Mouse (Mus musculus): ENCODE measurements around the gene Rabgap1. TPM values are rescaled to one million over a fixed set of nuclear protein-coding genes. Genes with fewer than 3 reads are reported as not detected.

Gene Rabgap1
- polyA plus RNA-seq, 1 experiment from 2014 or later, result 65.3 TPM

DNA sequence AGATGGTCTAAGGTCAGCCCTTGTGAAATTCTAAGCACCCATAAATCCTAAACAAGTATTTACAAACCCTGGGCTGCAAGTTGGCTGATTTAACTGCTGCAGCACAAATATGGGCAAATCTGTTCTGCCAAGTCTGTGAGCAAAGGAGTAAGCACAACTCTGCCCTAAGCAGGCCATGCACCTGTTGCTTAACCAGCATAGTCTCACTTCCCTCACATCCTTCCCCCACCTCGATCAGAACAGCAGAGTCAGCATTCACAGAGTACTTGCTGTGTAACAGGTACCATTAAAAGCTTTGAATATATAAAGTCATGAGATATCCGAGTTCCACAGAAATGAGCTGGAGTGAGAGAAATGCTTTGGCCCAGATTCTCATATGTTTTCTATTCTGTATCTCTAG, 135.1 kb downstream of the Rabgap1 start:
- no peak overlapping the region for H3K9ac ChIP-seq (replicated peaks; ENCODE audit: low read depth, low read length)
- no peaks in the 10 kb centered on the region for H3K27me3 ChIP-seq (replicated peaks; ENCODE audit: control insufficient read depth, insufficient read depth, low read length)
- no peak overlapping the region for H3K27ac ChIP-seq (ENCODE audit: low read length)
- no peaks in the 10 kb centered on the region for H3K9me3 ChIP-seq (ENCODE audit: control insufficient read depth, low read length)
- no peak overlapping the region for H3K4me2 ChIP-seq (ENCODE audit: low read length)
- no peaks in the 10 kb centered on the region for H3K4me1 ChIP-seq (replicated peaks; ENCODE audit: control insufficient read depth, insufficient read depth, low read length)
- H3K4me3 ChIP-seq (replicated peaks; ENCODE audit: low read length), result no peak overlapping the region
- 92% methylated on average over 2 of the region's 2 CpGs for WGBS
- ATAC-seq, result no peak
- no peaks in the 10 kb centered on the region; the same call in 1 of the 2 replicates for H3K36me3 ChIP-seq (ENCODE audit: control insufficient read depth, insufficient read depth)

DNA sequence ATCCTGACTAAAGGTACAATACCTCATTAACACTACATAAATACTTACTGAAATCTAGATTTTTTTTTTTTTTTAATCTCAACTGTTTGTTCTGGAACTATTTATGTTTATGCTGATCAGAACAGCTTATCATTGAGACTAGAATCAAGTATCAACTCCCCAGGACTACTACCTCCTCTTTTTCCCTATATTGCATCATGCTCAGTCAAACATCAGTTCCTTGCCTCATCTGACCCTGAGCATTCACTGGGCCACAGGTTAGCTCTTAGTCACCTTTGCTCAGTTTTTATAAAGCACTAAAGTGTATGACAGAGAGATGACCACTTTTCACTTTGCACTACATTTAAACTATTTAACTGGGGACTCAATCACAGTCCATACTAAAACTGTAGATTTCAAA, 144.8 kb downstream of the Rabgap1 start:
- Histone ChIP-seq H3K27ac (ENCODE audit: low read length) (no peak overlapping the region), H3K4me2 (ENCODE audit: low read length) (no peak overlapping the region), H3K4me1 (replicated peaks; ENCODE audit: control insufficient read depth, insufficient read depth, low read length) (no peaks in the 10 kb centered on the region), H3K9me3 (ENCODE audit: control insufficient read depth, low read length) (no peaks in the 10 kb centered on the region), H3K27me3 (replicated peaks; ENCODE audit: control insufficient read depth, insufficient read depth, low read length) (no peaks in the 10 kb centered on the region), H3K36me3 (ENCODE audit: control insufficient read depth, insufficient read depth) (0 out of 2 replicates have a peak, but pooled peaks cover 2% of the 10 kb centered on the region), H3K9ac (replicated peaks; ENCODE audit: low read depth, low read length) (no peak overlapping the region), H3K4me3 (replicated peaks; ENCODE audit: low read length) (no peak overlapping the region)
- ATAC-seq, result no peak

Other genes starting within 250 kb of the Rabgap1 start
- not detected in 2 replicates for gene Olfr366, start 231.7 kb upstream of the Rabgap1 start, polyA plus RNA-seq (2015; fragmentation: Nextera tagmentation; extraction: Ambion mirVana)
- not detected in 2 replicates for gene Olfr368, start 116.8 kb upstream of the Rabgap1 start, polyA plus RNA-seq (2015; fragmentation: Nextera tagmentation; extraction: Ambion mirVana)
- gene Pdcl, start 83.9 kb upstream of the Rabgap1 start, polyA plus RNA-seq (2015; fragmentation: Nextera tagmentation; extraction: Ambion mirVana), result 66.4 and 88.3 TPM in 2 replicates
- gene Rc3h2, start 20.4 kb upstream of the Rabgap1 start, polyA plus RNA-seq (2015; fragmentation: Nextera tagmentation; extraction: Ambion mirVana), result 23.6 and 28.1 TPM in 2 replicates
- 8.9 and 9.2 TPM in 2 replicates for gene Zbtb26, start 144 bp upstream of the Rabgap1 start, polyA plus RNA-seq (2015; fragmentation: Nextera tagmentation; extraction: Ambion mirVana)
- gene Zbtb6, start 108 bp upstream of the Rabgap1 start, polyA plus RNA-seq (2015; fragmentation: Nextera tagmentation; extraction: Ambion mirVana), result 24.2 and 25.1 TPM in 2 replicates
- gene Gpr21, start 73.1 kb downstream of the Rabgap1 start, polyA plus RNA-seq (2015; fragmentation: Nextera tagmentation; extraction: Ambion mirVana), result 28.9 and 31.1 TPM in 2 replicates

Data from forebrain, embryonic 16.5 days (tissue).